Mouse (Mus musculus) Patski (cell line): ENCODE data around the gene Il1a. TPM values are rescaled to one million over a fixed set of nuclear protein-coding genes. Genes with fewer than 3 reads are reported as not detected.

Source experiments
- ATAC-seq: fragments of 100-300 bp; one replicate; pipeline ENCODE4 v1.8.0; 2021
- CTCF ChIA-PET: fragments of 350-600 bp; sonication (Branson Sonifier 250); formaldehyde crosslinking; loops from one replicate; lab custom pipeline; 2022; ENCODE audit warnings: inconsistent platforms; lab: Charles Lee
- POLR2A ChIA-PET: fragments of 350-600 bp; sonication (Branson Sonifier 250); formaldehyde crosslinking; loops from one replicate; lab custom pipeline; 2022; ENCODE audit warnings: antibody characterized with exemption, inconsistent platforms; lab: Charles Lee
- DNase-seq: peaks from one replicate; pipeline ENCODE4 v3.0.0-alpha.2; 2011; ENCODE audit warnings: low read depth, low spot score
- H3K27me3 ChIP-seq: fragments of 371-371 bp; one replicate; pipeline ENCODE4 v1.5.1; 2021
- CTCF ChIP-seq: fragments of 100-300 bp; IDR thresholded peaks from one replicate; pipeline ENCODE4 v1.5.1; 2021
- in situ Hi-C: fragments of 300-500 bp; cut with MboI; formaldehyde crosslinking; loops from 3 replicates; pipeline ENCODE4 v1.11.1; 2018; ENCODE audit warnings: low pct_unique_long_range_greater_than_20kb, mixed read lengths
- polyA plus RNA-seq: library from polyadenylated mRNA; unstranded; gene quantifications from one replicate; pipeline ENCODE4 v1.2.3, GENCODE M21; 2021

Il1a gene
- polyA plus RNA-seq, 1 experiment from 2014 or later: 0.14 TPM

- POLR2A ChIA-PET: interaction anchor here (0.5 kb wide), 1 partner anchor 52 kb away, joined by 3 read pairs; no protein-coding TSS in a partner anchor
- no peak for TF ChIP-seq CTCF
- H3K27me3 ChIP-seq: no peaks in the 10 kb centered on the region
- in situ Hi-C loops: loop anchor here (25.0 kb wide), 1 partner anchor 391 kb away; the partner anchor contains the start of gene Fbln7
- CTCF ChIA-PET: interaction anchor here (0.8 to 1.4 kb wide), 5 partner anchors 10 to 79 kb away, joined by 3 to 4 read pairs (median 3); no protein-coding TSS in a partner anchor
- ATAC-seq: no peak
- no peak for DNase-seq
Observed at GRCm38 (mm10) chr2:129253631-129253970, 56.2 kb downstream of the Il1a start.

DNA sequence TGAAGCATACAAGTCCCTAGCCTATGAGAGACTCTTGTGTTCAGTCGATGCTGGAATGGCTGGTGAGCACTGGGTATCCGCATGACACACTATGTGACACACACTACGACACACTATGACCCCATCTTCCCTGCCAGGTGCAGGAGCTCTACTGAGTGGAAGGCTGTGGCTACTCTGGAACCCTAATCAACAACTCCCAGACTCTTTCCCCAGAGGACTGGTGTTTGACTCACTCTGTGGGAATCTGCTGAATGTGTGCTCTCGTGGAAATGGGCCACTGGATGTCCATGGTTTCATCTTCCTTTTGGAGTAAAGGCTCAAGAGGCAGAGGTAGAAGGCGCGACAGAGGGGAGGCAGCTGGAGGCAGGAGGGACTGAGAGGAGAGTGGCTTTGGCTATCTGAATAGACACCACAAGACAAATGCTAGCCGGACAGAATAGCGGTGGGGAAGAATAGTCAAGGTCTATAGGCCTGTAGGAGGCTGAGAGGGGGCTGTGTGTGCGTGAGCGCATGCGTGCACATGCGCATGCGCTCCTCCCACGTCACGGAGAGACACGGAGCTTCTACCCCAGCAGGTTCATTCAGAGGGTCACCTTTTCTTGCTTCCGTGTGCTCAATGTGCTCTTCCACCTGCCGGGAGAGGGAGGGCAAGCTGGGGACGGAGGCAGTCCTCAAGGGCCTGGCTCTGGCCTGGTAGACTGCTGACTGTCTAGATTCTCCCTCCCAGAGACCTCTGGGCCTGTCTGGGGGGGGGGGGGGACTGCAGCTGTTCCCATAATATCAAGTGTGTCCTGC is 56.7 kb downstream of the Il1a start:
- DNase-seq (no peak), ATAC-seq (no peak)
- POLR2A ChIA-PET: no interaction called here
- CTCF ChIA-PET: interaction anchor here (1.1 to 1.4 kb wide), 2 partner anchors 67 to 76 kb away, joined by 3 to 4 read pairs; no protein-coding TSS in a partner anchor
- no peaks in the 10 kb centered on the region for H3K27me3 ChIP-seq
- TF ChIP-seq CTCF: no peak
- in situ Hi-C loops: loop anchor here (25.0 kb wide), 1 partner anchor 391 kb away; the partner anchor contains the start of gene Fbln7

Other genes starting within 250 kb of the Il1a start
- gene Ttl, start 244.0 kb downstream of the Il1a start, polyA plus RNA-seq: 18.1 TPM
- gene Polr1b, start 209.0 kb downstream of the Il1a start, polyA plus RNA-seq: 26.7 TPM
- 20.5 TPM for gene Chchd5, start 180.3 kb downstream of the Il1a start, polyA plus RNA-seq
- gene Slc20a1, start 111.2 kb downstream of the Il1a start, polyA plus RNA-seq: 78.8 TPM
- 27.6 TPM for gene Ckap2l, start 12.8 kb downstream of the Il1a start, polyA plus RNA-seq
- gene Il1b, start 61.2 kb upstream of the Il1a start, polyA plus RNA-seq: not detected
- not detected for gene F830045P16Rik, start 226.6 kb upstream of the Il1a start, polyA plus RNA-seq